Mouse (Mus musculus) left cerebral cortex, postnatal 4 days (tissue): ENCODE results near the gene 2810021J22Rik. TPM values are rescaled to one million over a fixed set of nuclear protein-coding genes. Genes with fewer than 3 reads are reported as not detected.

Experiments used
- DNase-seq: peaks from one replicate; pipeline ENCODE4 v3.0.0-alpha.2; 2022
- intact Hi-C: fragments of 180-260 bp; cut with DNase I; formaldehyde crosslinking; loops from one replicate; pipeline ENCODE4 v1.15.1; 2025
- total RNA-seq, 2 experiments: library from RNA; stranded (reverse); gene quantifications; 2 replicates each; pipeline ENCODE4 v1.2.3; 2021

The 2810021J22Rik gene
- total RNA-seq, 2 experiments from 2014 or later, result 14.5 to 14.6 TPM

DNA sequence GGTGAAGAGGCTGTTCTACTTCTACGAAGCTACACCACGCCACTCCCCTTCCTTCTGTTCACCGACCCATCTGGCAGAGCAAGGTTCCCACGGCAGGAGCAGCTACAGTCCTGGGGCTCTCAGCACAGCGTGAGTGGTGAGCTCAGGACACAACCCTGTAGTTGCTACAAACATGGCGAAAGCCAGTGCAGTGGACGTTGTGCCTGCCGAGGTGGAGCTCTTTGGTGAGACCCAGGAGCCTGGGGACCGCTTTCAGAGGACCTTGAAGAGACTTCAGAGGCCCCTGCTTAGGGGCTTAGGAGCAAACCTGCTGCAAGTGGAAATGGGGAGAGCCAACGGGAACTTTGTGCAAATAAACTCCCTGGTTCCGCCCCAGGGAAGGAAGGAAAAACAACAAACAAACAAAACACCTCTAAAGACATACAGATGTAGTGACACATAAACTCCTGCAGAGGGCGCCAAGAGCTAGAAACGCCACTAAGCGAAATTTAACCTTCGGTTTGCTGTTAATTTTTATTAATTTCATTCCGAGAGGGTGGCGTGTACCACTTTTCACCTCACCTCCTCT, 47.5 kb downstream of the 2810021J22Rik start:
- peak; percentile 19 for DNase-seq
- intact Hi-C loops, result no loop called here

DNA sequence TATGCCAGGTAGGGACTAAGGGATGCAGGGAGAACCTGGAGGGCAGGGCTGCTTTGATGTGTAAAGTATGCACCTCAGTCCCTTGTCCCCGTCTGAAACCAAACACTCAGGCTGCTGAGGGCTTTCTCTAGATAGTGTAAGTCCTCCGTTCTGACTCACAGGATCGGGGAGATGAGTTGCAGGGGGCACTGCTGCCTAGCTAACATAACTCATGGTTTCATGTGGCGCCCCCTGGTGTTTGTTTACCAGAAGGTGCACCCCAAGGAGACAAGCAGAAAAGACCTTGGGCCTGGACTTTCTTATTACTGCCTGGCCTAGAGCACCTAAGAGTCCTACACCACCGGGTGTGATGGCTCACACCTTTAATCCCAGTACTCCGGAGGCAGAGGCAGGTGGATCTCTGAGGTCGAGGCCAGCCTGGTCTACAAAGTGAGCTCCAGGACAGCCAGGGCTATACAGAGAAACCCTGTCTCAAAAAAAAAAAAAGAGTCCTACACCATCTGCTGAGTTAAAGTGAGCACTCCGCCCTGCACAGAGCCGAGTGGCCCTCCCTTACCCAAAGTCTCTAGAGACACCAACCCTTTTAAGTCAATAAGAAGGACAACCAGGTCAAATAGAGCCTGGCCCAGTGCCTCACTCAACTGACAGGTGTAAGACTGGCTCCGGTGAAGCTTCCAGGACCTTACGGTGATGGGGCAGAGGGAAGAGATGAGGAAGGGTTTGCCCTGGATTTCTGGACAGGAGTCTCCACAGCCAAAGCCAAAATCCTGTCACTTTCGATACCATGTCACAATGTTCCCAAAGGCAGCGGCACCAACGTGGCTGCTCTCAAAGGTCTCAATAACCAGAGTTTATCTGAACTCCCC, 50.1 kb downstream of the 2810021J22Rik start:
- DNase-seq, result peak; percentile 43
- intact Hi-C loops, result no loop called here

- no peak for DNase-seq
- intact Hi-C loops, result no loop called here
Observed at GRCm38 (mm10) chr11:58917745-58918366, 50.8 kb downstream of the 2810021J22Rik start, which contains the start of gene Btnl10. Gene Btnl10 (plus strand): TSS chr11:58917908.

GRCm38 (mm10) chr11:58918759-58919158, 51.7 kb downstream of the 2810021J22Rik start:
- DNase-seq, result no peak
- intact Hi-C loops, result no loop called here

GRCm38 (mm10) chr11:58922420-58922819, 55.4 kb downstream of the 2810021J22Rik start:
- intact Hi-C loops, result loop anchor here (10.0 kb wide), 1 partner anchor 372 kb away; the partner anchor contains the start of gene Wnt3a

GRCm38 (mm10) chr11:58926651-58927050, 59.6 kb downstream of the 2810021J22Rik start:
- intact Hi-C loops, result loop anchor here (10.0 kb wide), 1 partner anchor 368 kb away; the partner anchor contains the start of gene Wnt3a
- no peak for DNase-seq

More at GRCm38 (mm10) chr11:58922420-58922819, 55.4 kb downstream of the 2810021J22Rik start:
- no peak for DNase-seq

DNA sequence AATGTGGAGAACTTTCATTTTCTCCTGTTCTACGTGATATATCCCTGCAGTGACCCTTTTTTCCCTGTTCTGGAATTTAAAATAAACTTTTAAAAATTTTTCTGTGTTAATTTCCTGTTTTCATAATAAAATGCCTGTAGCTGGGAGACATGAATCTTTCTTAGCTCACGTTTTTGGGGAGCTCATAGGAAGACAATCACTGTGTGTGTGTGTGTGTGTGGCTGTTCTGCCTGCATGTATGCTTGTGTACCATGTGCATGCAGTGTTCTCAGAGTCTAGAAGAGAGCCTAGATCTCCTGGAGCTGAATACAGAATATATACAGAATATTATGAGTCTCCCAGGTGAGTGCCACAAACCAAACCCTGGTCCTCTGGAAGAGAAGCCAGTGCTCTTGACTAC, 60.0 kb downstream of the 2810021J22Rik start:
- intact Hi-C loops, result loop anchor here (10.0 kb wide), 1 partner anchor 368 kb away; the partner anchor contains the start of gene Wnt3a
- no peak for DNase-seq

- intact Hi-C loops, result loop anchor here (10.0 kb wide), 1 partner anchor 367 kb away; the partner anchor contains the start of gene Wnt3a
- DNase-seq, result peak; percentile 64
Observed at GRCm38 (mm10) chr11:58927790-58928651, 61.0 kb downstream of the 2810021J22Rik start.

DNA sequence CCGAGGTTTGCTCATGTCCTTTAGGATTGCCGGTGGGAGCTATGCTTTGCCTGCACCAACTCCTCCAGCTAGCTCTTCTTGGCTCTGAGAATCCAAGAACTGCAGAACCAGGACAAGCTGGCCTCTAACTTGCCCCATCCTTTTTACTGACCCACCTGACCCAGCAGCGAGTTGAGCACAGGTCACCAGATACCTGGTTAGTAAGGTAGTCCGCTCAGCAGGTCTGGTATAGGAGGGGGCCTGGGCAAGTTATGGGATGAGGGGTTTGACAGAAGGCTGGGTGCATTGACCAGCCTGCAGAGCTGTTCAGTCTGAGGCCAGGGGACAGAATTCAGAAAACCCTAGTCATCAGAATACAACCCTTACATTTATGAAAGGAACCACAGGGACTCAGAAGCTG, 62.0 kb downstream of the 2810021J22Rik start:
- intact Hi-C loops, result loop anchor here (10.0 kb wide), 1 partner anchor 366 kb away; the partner anchor contains the start of gene Wnt3a
- no peak for DNase-seq

GRCm38 (mm10) chr11:58929641-58930040, 62.6 kb downstream of the 2810021J22Rik start:
- intact Hi-C loops, result loop anchor here (10.0 kb wide), 1 partner anchor 365 kb away; the partner anchor contains the start of gene Wnt3a
- no peak for DNase-seq

- intact Hi-C loops, result no loop called here
- DNase-seq, result no peak
Observed at GRCm38 (mm10) chr11:58930254-58930653, 63.2 kb downstream of the 2810021J22Rik start.

DNA sequence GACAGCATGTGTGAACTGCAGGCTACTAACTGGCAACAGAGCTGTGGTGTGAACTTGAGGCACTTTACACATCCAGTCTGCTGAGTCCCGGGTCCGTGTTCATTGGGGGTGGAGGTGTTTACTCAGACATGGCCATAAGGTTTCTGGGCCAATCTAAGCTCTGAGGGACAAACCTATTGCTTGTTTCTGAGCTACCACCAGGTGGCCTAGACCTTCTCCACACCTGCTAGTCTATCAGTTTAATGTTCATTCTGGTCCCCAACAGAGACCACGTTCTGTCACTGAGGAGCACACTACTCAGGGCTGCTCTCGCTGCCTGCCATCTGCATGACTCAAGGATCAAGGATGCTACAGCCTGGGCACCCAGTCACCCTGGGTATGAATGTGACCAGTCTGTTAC, 64.6 kb downstream of the 2810021J22Rik start:
- no peak for DNase-seq
- intact Hi-C loops, result no loop called here

Other genes with a start within 250 kb of the 2810021J22Rik start
- gene Olfr323, start 236.7 kb upstream of the 2810021J22Rik start, total RNA-seq, result not detected
- under 1 TPM in 1 of 2 experiments, not detected in 1; 0.26 TPM for gene Trim58, start 226.8 kb upstream of the 2810021J22Rik start, total RNA-seq
- gene Olfr322, start 208.4 kb upstream of the 2810021J22Rik start, total RNA-seq, result not detected
- gene Olfr320, start 186.1 kb upstream of the 2810021J22Rik start, total RNA-seq, result not detected
- not detected for gene Olfr319, start 168.1 kb upstream of the 2810021J22Rik start, total RNA-seq
- gene Olfr318, start 143.2 kb upstream of the 2810021J22Rik start, total RNA-seq, result not detected
- gene Olfr317, start 128.0 kb upstream of the 2810021J22Rik start, total RNA-seq, result under 1 TPM in 1 of 2 experiments, not detected in 1; 0.30 TPM
- gene Olfr316, start 114.5 kb upstream of the 2810021J22Rik start, total RNA-seq, result not detected
- gene Olfr315, start 94.0 kb upstream of the 2810021J22Rik start, total RNA-seq, result not detected
- not detected for gene Olfr314, start 84.3 kb upstream of the 2810021J22Rik start, total RNA-seq
- gene Fam183b, start 65.3 kb upstream of the 2810021J22Rik start, total RNA-seq, result 1 to 10 TPM; 1.6 to 1.8 TPM
- gene Olfr313, start 52.2 kb upstream of the 2810021J22Rik start, total RNA-seq, result not detected
- not detected for gene Olfr312, start 38.0 kb upstream of the 2810021J22Rik start, total RNA-seq
- not detected for gene Olfr311, start 28.0 kb upstream of the 2810021J22Rik start, total RNA-seq
- gene Gm12258, start 20.1 kb upstream of the 2810021J22Rik start, total RNA-seq, result 10 to 100 TPM; 18.4 TPM
- gene Zfp39, start 37.0 kb downstream of the 2810021J22Rik start, total RNA-seq, result 10 to 100 TPM; 11.9 to 12.4 TPM
- under 1 TPM; 0.20 to 0.40 TPM for gene Btnl10, start 50.7 kb downstream of the 2810021J22Rik start, total RNA-seq
- gene Rnf187, start 71.7 kb downstream of the 2810021J22Rik start, total RNA-seq, result 100 to 1,000 TPM; 386 to 426 TPM
- 100 to 1,000 TPM; 299 to 314 TPM for gene Hist3h2ba, start 81.7 kb downstream of the 2810021J22Rik start, total RNA-seq
- gene Hist3h2a, start 87.5 kb downstream of the 2810021J22Rik start, total RNA-seq, result 100 to 1,000 TPM in 1 of 2 experiments, 10 to 100 TPM in 1; 95.0 to 101 TPM
- 1 to 10 TPM; 1.8 to 2.0 TPM for gene Trim17, start 87.5 kb downstream of the 2810021J22Rik start, total RNA-seq
- gene Trim11, start 110.9 kb downstream of the 2810021J22Rik start, total RNA-seq, result 10 to 100 TPM; 26.0 to 27.0 TPM